Mouse (Mus musculus) cerebellum, postnatal 4 days (tissue): ENCODE measurements at regions not wholly inside any gene's neighbourhood (a gene's known extent, or its start where the extent isn't known, plus 50 kb on each side); places are given as distances from the start of the nearest gene placed in this dataset.
"Not testable (repeated sequence)": the region's sequence is repeated elsewhere in the genome, so short reads cannot be mapped to it uniquely, and the experiment has no call there.

Source experiments
- DNase-seq, 2 experiments: peaks; one replicate each; pipeline ENCODE4 v3.0.0; 2022; ENCODE audit warnings: low spot score in 2 of 2, mixed read lengths in 1 of 2

GRCm38 (mm10) chr13:3341416-3341815 lies 196.4 kb upstream of the Gdi2 start:
- DNase-seq, result no peak

- DNase-seq, result no peak
Observed at GRCm38 (mm10) chr13:3343611-3344010, 194.3 kb upstream of the Gdi2 start.

GRCm38 (mm10) chr13:3354912-3355311 lies 183.0 kb upstream of the Gdi2 start:
- DNase-seq, result not testable (repeated sequence)

GRCm38 (mm10) chr13:3358079-3358608 lies 179.7 kb upstream of the Gdi2 start:
- peak in 1 of 2 experiments; percentile 4 for DNase-seq

GRCm38 (mm10) chr13:3358996-3359750 lies 178.7 kb upstream of the Gdi2 start:
- DNase-seq, result peak in 1 of 2 experiments; percentile 41

GRCm38 (mm10) chr13:3359751-3360260 lies 178.1 kb upstream of the Gdi2 start:
- DNase-seq, result peak in 1 of 2 experiments; percentile 44

- DNase-seq, result peak; percentile 28 to 56
Observed at GRCm38 (mm10) chr13:3360503-3361490, 177.1 kb upstream of the Gdi2 start.

GRCm38 (mm10) chr13:3372701-3373100 lies 165.2 kb upstream of the Gdi2 start:
- DNase-seq, result no peak

- DNase-seq, result not testable (repeated sequence)
Observed at GRCm38 (mm10) chr13:3373522-3374220, 164.2 kb upstream of the Gdi2 start.

- no peak for DNase-seq
Observed at GRCm38 (mm10) chr13:3374796-3375195, 163.1 kb upstream of the Gdi2 start.

- not testable (repeated sequence) for DNase-seq
Observed at GRCm38 (mm10) chr13:3377801-3378200, 160.1 kb upstream of the Gdi2 start.

GRCm38 (mm10) chr13:3405783-3406182 lies 132.1 kb upstream of the Gdi2 start:
- DNase-seq, result not testable (repeated sequence)

- DNase-seq, result peak in 1 of 2 experiments; percentile 71
Observed at GRCm38 (mm10) chr13:3406236-3407017, 131.4 kb upstream of the Gdi2 start.

- not testable (repeated sequence) for DNase-seq
Observed at GRCm38 (mm10) chr13:3410281-3410680, 127.6 kb upstream of the Gdi2 start.

- no peak for DNase-seq
Observed at GRCm38 (mm10) chr13:3417026-3417425, 120.8 kb upstream of the Gdi2 start.

- DNase-seq, result not testable (repeated sequence)
Observed at GRCm38 (mm10) chr13:3455374-3455773, 82.5 kb upstream of the Gdi2 start.

GRCm38 (mm10) chr13:3476884-3477283 lies 61.0 kb upstream of the Gdi2 start:
- no peak for DNase-seq

- DNase-seq, result peak; percentile 43 to 57
Observed at GRCm38 (mm10) chr13:3477997-3478728, 59.7 kb upstream of the Gdi2 start.
